Mouse (Mus musculus): ENCODE measurements around the gene Dnah2. TPM values are rescaled to one million over a fixed set of nuclear protein-coding genes. Genes with fewer than 3 reads are reported as not detected.
"Not testable (repeated sequence)": the region's sequence is repeated elsewhere in the genome, so short reads cannot be mapped to it uniquely, and the experiment has no call there.

Gene Dnah2
- polyA plus RNA-seq, 1 experiment from 2014 or later = 1.7 TPM

- H3K27me3 ChIP-seq = no peaks in the 10 kb centered on the region
- H3K4me3 ChIP-seq = peak overlapping the region; percentile 47
- no peaks in the 10 kb centered on the region for H3K9me3 ChIP-seq (replicated peaks)
- H3K4me2 ChIP-seq = peak overlapping the region; percentile 87
- H3K4me1 ChIP-seq = peaks cover 71% of the 10 kb centered on the region
- WGBS = under 1% methylated on average over 44 of the region's 44 CpGs
- H3K27ac ChIP-seq = peak overlapping the region; percentile 91
- peak; percentile 71 for ATAC-seq
- H3K36me3 ChIP-seq (ENCODE audit: poor library complexity, severe bottlenecking) = no peaks in the 10 kb centered on the region
- H3K9ac ChIP-seq = peak overlapping the region; percentile 73
Measured at GRCm38 (mm10) chr11:69546423-69547053, 2.4 kb downstream of the Dnah2 start.

GRCm38 (mm10) chr11:69545957-69546356, 3.0 kb downstream of the Dnah2 start:
- Histone ChIP-seq H3K27me3 (no peaks in the 10 kb centered on the region), H3K9ac (peak overlapping the region; percentile 73), H3K36me3 (ENCODE audit: poor library complexity, severe bottlenecking) (no peaks in the 10 kb centered on the region), H3K27ac (peak overlapping the region; percentile 91), H3K4me2 (peak overlapping the region; percentile 87), H3K9me3 (replicated peaks) (no peaks in the 10 kb centered on the region), H3K4me1 (peaks cover 71% of the 10 kb centered on the region), H3K4me3 (peak overlapping the region; percentile 47)
- 14% methylated on average over 7 of the region's 7 CpGs for WGBS
- ATAC-seq = no peak

DNA sequence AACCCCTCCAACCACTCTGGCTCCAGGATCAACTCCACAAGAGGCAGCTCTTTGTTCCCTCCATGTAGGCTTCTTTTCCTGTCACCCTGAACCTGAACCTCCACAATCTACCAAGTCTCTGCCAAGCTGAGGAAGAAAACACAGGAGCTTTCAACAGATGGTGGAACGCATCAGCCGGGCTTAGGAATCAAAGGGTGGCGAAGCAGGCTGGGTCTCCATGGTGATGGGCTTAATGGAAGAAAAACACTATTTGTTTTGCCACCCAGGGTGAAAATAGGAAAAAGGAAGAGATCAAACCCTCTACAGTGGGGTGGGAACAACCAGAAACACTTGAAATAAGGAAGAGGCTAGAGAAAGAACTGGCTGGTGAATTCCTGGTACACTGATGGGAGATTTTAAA, 5.3 kb downstream of the Dnah2 start:
- ATAC-seq = no peak
- no peak overlapping the region for H3K9ac ChIP-seq
- H3K27me3 ChIP-seq = no peaks in the 10 kb centered on the region
- peak overlapping the region; percentile 83 for H3K27ac ChIP-seq
- H3K9me3 ChIP-seq (replicated peaks) = no peaks in the 10 kb centered on the region
- WGBS = 5% methylated on average over 3 of the region's 3 CpGs
- no peak overlapping the region for H3K4me3 ChIP-seq
- H3K4me2 ChIP-seq = peak overlapping the region; percentile 1; the same call in 1 of the 2 replicates
- H3K36me3 ChIP-seq (ENCODE audit: poor library complexity, severe bottlenecking) = no peaks in the 10 kb centered on the region
- H3K4me1 ChIP-seq = peaks cover 56% of the 10 kb centered on the region

DNA sequence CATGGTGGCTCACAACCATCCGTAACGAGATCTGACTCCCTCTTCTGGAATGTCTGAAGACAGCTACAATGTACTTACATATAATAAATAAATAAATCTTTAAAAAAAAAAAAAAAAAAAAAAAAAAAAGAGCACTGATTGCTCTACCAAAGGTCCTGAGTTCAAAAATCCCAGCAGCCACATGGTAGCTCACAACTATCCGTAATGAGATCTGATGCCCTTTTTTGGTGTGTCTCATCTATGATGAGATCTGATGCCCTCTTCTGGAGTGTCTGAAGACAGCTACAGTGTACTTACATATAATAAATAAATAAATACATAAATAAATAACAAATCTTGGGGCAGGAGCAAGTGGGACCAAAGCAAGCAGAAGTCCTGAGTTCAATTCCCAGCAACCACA, 7.2 kb downstream of the Dnah2 start:
- not testable (repeated sequence) for H3K27me3 ChIP-seq; H3K4me2 ChIP-seq; ATAC-seq; H3K27ac ChIP-seq; H3K9me3 ChIP-seq (replicated peaks); H3K4me3 ChIP-seq; H3K36me3 ChIP-seq (ENCODE audit: poor library complexity, severe bottlenecking); H3K9ac ChIP-seq
- peaks cover 38% of the 10 kb centered on the region for H3K4me1 ChIP-seq
- 80% methylated on average over 3 of the region's 3 CpGs for WGBS

- Histone ChIP-seq H3K4me2 (no peak overlapping the region), H3K4me1 (peaks cover 27% of the 10 kb centered on the region), H3K9me3 (replicated peaks) (no peaks in the 10 kb centered on the region), H3K27ac (no peak overlapping the region), H3K9ac (no peak overlapping the region), H3K36me3 (ENCODE audit: poor library complexity, severe bottlenecking) (no peaks in the 10 kb centered on the region), H3K4me3 (no peak overlapping the region), H3K27me3 (no peaks in the 10 kb centered on the region)
- no peak for ATAC-seq
- WGBS = 96% methylated on average over 2 of the region's 2 CpGs
Measured at GRCm38 (mm10) chr11:69540700-69541099, 8.2 kb downstream of the Dnah2 start.

DNA sequence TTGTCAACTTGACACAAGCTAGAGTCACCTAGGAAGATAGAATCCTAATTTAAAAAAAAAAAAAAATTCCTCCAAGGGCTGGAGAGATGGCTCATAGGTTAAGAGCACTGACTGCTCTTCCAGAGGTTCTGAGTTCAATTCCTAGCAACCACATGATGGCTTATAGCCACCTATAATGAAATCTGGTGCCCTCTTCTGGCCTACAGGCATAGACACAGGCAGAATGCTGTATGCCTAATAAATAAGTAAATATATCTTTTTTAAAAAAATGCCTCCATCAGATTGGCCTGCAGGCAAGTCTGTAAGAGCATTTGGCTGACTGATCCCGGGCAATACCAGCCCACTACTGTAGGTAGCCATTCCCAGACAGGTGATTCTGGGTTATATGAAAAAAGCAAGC, 13.9 kb downstream of the Dnah2 start:
- 80% methylated on average over 1 of the region's 1 CpGs for WGBS
- Histone ChIP-seq H3K9me3 (replicated peaks) (no peaks in the 10 kb centered on the region), H3K27ac (no peak overlapping the region), H3K36me3 (ENCODE audit: poor library complexity, severe bottlenecking) (no peaks in the 10 kb centered on the region), H3K9ac (no peak overlapping the region), H3K27me3 (no peaks in the 10 kb centered on the region), H3K4me2 (no peak overlapping the region), H3K4me1 (no peaks in the 10 kb centered on the region), H3K4me3 (no peak overlapping the region)
- no peak for ATAC-seq

DNA sequence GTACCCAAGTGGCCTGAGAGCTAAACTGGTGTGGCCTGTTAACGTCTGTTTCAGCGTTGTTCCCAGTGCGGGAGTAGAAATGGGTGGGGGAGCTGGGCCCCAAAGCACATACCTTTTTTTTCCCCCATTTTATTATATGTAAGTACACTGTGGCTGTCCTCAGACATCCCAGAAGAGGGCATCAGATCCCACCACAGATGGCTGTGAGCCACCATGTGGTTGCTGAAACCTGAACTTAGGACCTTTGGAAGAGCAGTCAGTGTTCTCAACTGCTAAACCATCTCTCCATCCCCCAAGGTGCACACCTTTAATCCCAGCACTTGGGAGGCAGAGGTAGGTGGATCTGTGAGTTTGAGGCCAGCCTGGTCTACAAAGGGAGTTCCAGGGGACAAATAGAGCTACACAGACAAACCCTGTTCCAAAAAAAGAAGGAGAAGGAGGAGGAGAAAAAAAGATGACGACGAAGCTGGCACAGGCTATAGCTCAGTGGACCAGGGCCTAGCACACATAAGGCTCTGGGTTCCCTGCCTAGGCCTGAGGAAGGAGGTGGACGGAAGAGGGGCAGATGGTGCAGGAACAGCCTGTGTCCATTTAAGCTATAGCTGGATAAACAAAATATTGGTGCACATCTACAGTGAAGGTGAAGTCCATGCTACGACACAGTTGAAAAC, 16.3 kb downstream of the Dnah2 start:
- Histone ChIP-seq H3K4me3 (no peak overlapping the region), H3K27me3 (no peaks in the 10 kb centered on the region), H3K27ac (no peak overlapping the region), H3K4me2 (no peak overlapping the region), H3K36me3 (ENCODE audit: poor library complexity, severe bottlenecking) (no peaks in the 10 kb centered on the region), H3K9ac (no peak overlapping the region), H3K9me3 (replicated peaks) (no peaks in the 10 kb centered on the region), H3K4me1 (peaks cover 6% of the 10 kb centered on the region)
- no peak for ATAC-seq
- 87% methylated on average over 7 of the region's 7 CpGs for WGBS

DNA sequence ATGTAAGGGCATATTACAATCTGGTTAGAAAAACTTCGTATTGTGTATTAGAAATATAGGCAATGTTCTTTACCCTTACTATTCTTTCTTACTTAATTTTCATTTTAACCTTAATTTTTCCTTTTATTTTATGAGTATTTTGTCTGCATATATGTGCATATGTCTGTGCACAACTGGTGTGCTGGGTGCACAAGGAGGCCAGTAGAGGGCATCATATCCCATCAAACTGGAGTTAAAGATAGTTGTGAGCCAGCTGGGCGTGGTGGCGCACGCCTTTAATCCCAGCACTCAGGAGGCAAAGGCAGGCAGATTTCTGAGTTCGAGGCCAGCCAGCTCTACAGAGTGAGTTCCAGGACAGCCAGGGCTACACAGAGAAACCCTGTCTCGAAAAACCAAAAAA, 18.2 kb downstream of the Dnah2 start:
- not testable (repeated sequence) for H3K36me3 ChIP-seq (ENCODE audit: poor library complexity, severe bottlenecking); H3K4me2 ChIP-seq; H3K4me3 ChIP-seq; ATAC-seq; H3K9ac ChIP-seq; H3K27me3 ChIP-seq; H3K9me3 ChIP-seq (replicated peaks); H3K27ac ChIP-seq
- H3K4me1 ChIP-seq = peaks cover 22% of the 10 kb centered on the region
- 87% methylated on average over 6 of the region's 6 CpGs for WGBS

- H3K9me3 ChIP-seq (replicated peaks); H3K27me3 ChIP-seq; H3K4me2 ChIP-seq; H3K27ac ChIP-seq; H3K36me3 ChIP-seq (ENCODE audit: poor library complexity, severe bottlenecking); H3K9ac ChIP-seq; ATAC-seq; H3K4me3 ChIP-seq: not testable (repeated sequence)
- 91% methylated on average over 3 of the region's 3 CpGs for WGBS
- H3K4me1 ChIP-seq = peaks cover 26% of the 10 kb centered on the region
Measured at GRCm38 (mm10) chr11:69530281-69530680, 18.6 kb downstream of the Dnah2 start.

- Histone ChIP-seq H3K27me3 (no peaks in the 10 kb centered on the region), H3K27ac (peak overlapping the region; percentile 97), H3K36me3 (ENCODE audit: poor library complexity, severe bottlenecking) (no peaks in the 10 kb centered on the region), H3K9ac (peak overlapping the region; percentile 73), H3K4me1 (peaks cover 26% of the 10 kb centered on the region), H3K9me3 (replicated peaks) (no peaks in the 10 kb centered on the region), H3K4me2 (peak overlapping the region; percentile 60), H3K4me3 (no peak overlapping the region)
- 0 out of 2 replicates have a peak, but pooled peaks have one; percentile 38 for ATAC-seq
- 56% methylated on average over 4 of the region's 4 CpGs for WGBS
Measured at GRCm38 (mm10) chr11:69528031-69528390, 20.9 kb downstream of the Dnah2 start.

- H3K4me2 ChIP-seq = peak overlapping the region; percentile 60
- 1% methylated on average over 30 of the region's 30 CpGs for WGBS
- peak; percentile 79 for ATAC-seq
- H3K9me3 ChIP-seq (replicated peaks) = no peaks in the 10 kb centered on the region
- peak overlapping the region; percentile 73 for H3K9ac ChIP-seq
- H3K4me3 ChIP-seq = peak overlapping the region; percentile 31
- peak overlapping the region; percentile 97 for H3K27ac ChIP-seq
- no peaks in the 10 kb centered on the region for H3K36me3 ChIP-seq (ENCODE audit: poor library complexity, severe bottlenecking)
- no peaks in the 10 kb centered on the region for H3K27me3 ChIP-seq
- H3K4me1 ChIP-seq = peaks cover 26% of the 10 kb centered on the region
Measured at GRCm38 (mm10) chr11:69527098-69528030, 21.5 kb downstream of the Dnah2 start.

- Histone ChIP-seq H3K4me1 (peaks cover 26% of the 10 kb centered on the region), H3K27me3 (no peaks in the 10 kb centered on the region), H3K9me3 (replicated peaks) (no peaks in the 10 kb centered on the region), H3K27ac (peak overlapping the region; percentile 97), H3K4me2 (peak overlapping the region; percentile 60), H3K9ac (peak overlapping the region; percentile 73), H3K4me3 (peak overlapping the region; percentile 31; the same call in 1 of the 2 replicates), H3K36me3 (ENCODE audit: poor library complexity, severe bottlenecking) (no peaks in the 10 kb centered on the region)
- 10% methylated on average over 4 of the region's 4 CpGs for WGBS
- peak; percentile 12; the same call in 1 of the 2 replicates for ATAC-seq
Measured at GRCm38 (mm10) chr11:69526631-69527030, 22.3 kb downstream of the Dnah2 start.
